In genomic region chr2:30599621-30600020, GRCm38 (mm10) we compare ENCODE assay signal across 10 mouse cellular contexts. TPM values are rescaled to one million over a fixed set of nuclear protein-coding genes. Genes with fewer than 3 reads are reported as not detected.
DNase-seq lines count a peak whose midpoint lies in the region; ATAC-seq and TF ChIP-seq lines count a peak whose summit lies in the region.
"Had no signal": no experiment of that assay in that cellular context is flagged by ENCODE, and none has a peak within 500 bp of the region (broad histone marks: within the 10 kb centered on the region; RNA-seq: fewer than 3 reads in every experiment).

No protein-coding gene starts in this region.

- H3K27ac ChIP-seq in heart, adult 2 months = peak overlapping the region; percentile 94
- H3K27ac ChIP-seq in limb, embryonic 13.5 days = peak overlapping the region; percentile 96; the same call in 1 of the 2 replicates
- H3K27ac ChIP-seq in forebrain, embryonic 11.5 days (ENCODE audit: low read depth, low read length) = no peak overlapping the region
- H3K27ac ChIP-seq in cerebellum, adult 2 months (ENCODE audit: insufficient read depth, low read length) = no peak overlapping the region
- H3K27ac ChIP-seq: forebrain, embryonic 12.5 days had no signal

- no peaks in the 10 kb centered on the region for H3K9me3 ChIP-seq in limb, embryonic 13.5 days
- no peaks in the 10 kb centered on the region for H3K9me3 ChIP-seq in forebrain, embryonic 11.5 days (ENCODE audit: control insufficient read depth, low read length)
- H3K9me3 ChIP-seq: forebrain, embryonic 12.5 days; midbrain, embryonic 15.5 days had no signal

- H3K27me3 ChIP-seq in heart, adult 2 months (ENCODE audit: control insufficient read depth, insufficient read depth, low read length) = no peaks in the 10 kb centered on the region
- H3K27me3 ChIP-seq in limb, embryonic 13.5 days = no peaks in the 10 kb centered on the region
- H3K27me3 ChIP-seq in forebrain, embryonic 11.5 days (ENCODE audit: control insufficient read depth, insufficient read depth, low read length) = no peaks in the 10 kb centered on the region
- no peaks in the 10 kb centered on the region for H3K27me3 ChIP-seq in cerebellum, adult 2 months (ENCODE audit: control insufficient read depth, insufficient read depth, low read length)
- H3K27me3 ChIP-seq: midbrain, embryonic 15.5 days had no signal

- intact Hi-C loops in heart, adult 2 months (cut with DNase I) = loop anchor here (2.0 to 10.0 kb wide), 2 partner anchors 59 to 115 kb away; no protein-coding TSS in a partner anchor
- intact Hi-C loops in heart, postnatal 14 days (cut with DNase I) = loop anchor here (2.0 kb wide), 1 partner anchor 127 kb away; no protein-coding TSS in a partner anchor

- no peak for TF ChIP-seq CTCF in heart, adult 2 months (IDR thresholded peaks at IDR 0.05)
- no peak for TF ChIP-seq CTCF in cerebellum, adult 2 months (IDR thresholded peaks at IDR 0.05; ENCODE audit: borderline replicate concordance, insufficient read depth, low read depth, low read length)

- peaks cover 12% of the 10 kb centered on the region for H3K4me1 ChIP-seq in heart, adult 2 months (ENCODE audit: control insufficient read depth, insufficient read depth, low read length)
- peaks cover 61% of the 10 kb centered on the region for H3K4me1 ChIP-seq in limb, embryonic 13.5 days
- peaks cover 18% of the 10 kb centered on the region for H3K4me1 ChIP-seq in forebrain, embryonic 11.5 days (replicated peaks; ENCODE audit: control insufficient read depth, insufficient read depth, low read length)
- H3K4me1 ChIP-seq in cerebellum, adult 2 months (ENCODE audit: control insufficient read depth, insufficient read depth, low read length) = peaks cover 9% of the 10 kb centered on the region

- H3K9ac ChIP-seq in heart, adult 2 months (ENCODE audit: low read depth, low read length) = no peak overlapping the region
- no peak overlapping the region for H3K9ac ChIP-seq in limb, embryonic 13.5 days
- H3K9ac ChIP-seq in forebrain, embryonic 11.5 days (ENCODE audit: low read length) = no peak overlapping the region
- H3K9ac ChIP-seq: forebrain, embryonic 12.5 days; midbrain, embryonic 15.5 days had no signal

- no peaks in the 10 kb centered on the region for H3K36me3 ChIP-seq in heart, adult 2 months (ENCODE audit: control insufficient read depth, insufficient read depth, low read length)
- no peaks in the 10 kb centered on the region for H3K36me3 ChIP-seq in limb, embryonic 13.5 days
- no peaks in the 10 kb centered on the region for H3K36me3 ChIP-seq in forebrain, embryonic 11.5 days (ENCODE audit: control insufficient read depth, insufficient read depth, low read length)
- H3K36me3 ChIP-seq: forebrain, embryonic 12.5 days; midbrain, embryonic 15.5 days had no signal

- 24% methylated on average over 3 of the region's 3 CpGs for WGBS in heart, adult 2 months
- WGBS in limb, embryonic 13.5 days = 59% methylated on average over 3 of the region's 3 CpGs
- 71% methylated on average over 3 of the region's 3 CpGs for WGBS in forebrain, embryonic 11.5 days
- 34% methylated on average over 3 of the region's 3 CpGs for WGBS in cerebellum, adult 2 months

- DNase-seq in heart, adult 2 months = peak in 1 of 2 experiments; percentile 20
- no peak for DNase-seq in heart, postnatal 14 days
- DNase-seq in kidney, postnatal 10 days = peak; percentile 18
- DNase-seq in kidney, postnatal 25 days = no peak
- peak; percentile 58 for DNase-seq in NIH3T3 (ENCODE audit: low read depth)
- DNase-seq in forebrain, embryonic 11.5 days (ENCODE audit: low spot score) = no peak
- DNase-seq in cerebellum, adult 2 months = no peak

- H3K79me2 ChIP-seq in heart, adult 2 months (replicated peaks; ENCODE audit: control insufficient read depth, insufficient read depth, low read length) = no peaks in the 10 kb centered on the region

- H3K4me2 ChIP-seq in limb, embryonic 13.5 days (replicated peaks) = no peak overlapping the region
- H3K4me2 ChIP-seq in forebrain, embryonic 11.5 days (ENCODE audit: low read depth, low read length, severe bottlenecking) = no peak overlapping the region
- H3K4me2 ChIP-seq: midbrain, embryonic 15.5 days had no signal

- TF ChIP-seq POLR2A in heart, adult 2 months (IDR thresholded peaks at IDR 0.05; ENCODE audit: insufficient read depth, low read depth, low read length) = no peak
- no peak for TF ChIP-seq POLR2A in cerebellum, adult 2 months (IDR thresholded peaks at IDR 0.05; ENCODE audit: borderline replicate concordance, insufficient read depth, low read length)

- TF ChIP-seq EP300 in heart, adult 2 months (IDR thresholded peaks at IDR 0.05; ENCODE audit: insufficient read depth, low read depth, low read length) = no peak

- no peak for ATAC-seq in limb, embryonic 13.5 days (ENCODE audit: low FRiP score, low read depth)
- no peak for ATAC-seq in forebrain, embryonic 11.5 days (replicated peaks; ENCODE audit: low FRiP score)
- ATAC-seq: midbrain, embryonic 15.5 days had no signal

- no peak overlapping the region for H3K4me3 ChIP-seq in heart, adult 2 months
- no peak overlapping the region for H3K4me3 ChIP-seq in limb, embryonic 13.5 days
- no peak overlapping the region for H3K4me3 ChIP-seq in forebrain, embryonic 11.5 days (ENCODE audit: low read depth, low read length)
- no peak overlapping the region for H3K4me3 ChIP-seq in cerebellum, adult 2 months (replicated peaks; ENCODE audit: insufficient read depth, low read depth, low read length)
- H3K4me3 ChIP-seq: forebrain, embryonic 12.5 days; midbrain, embryonic 15.5 days had no signal

RNA-seq across cellular contexts. Expression of gene Cstad, which starts 4.8 kb away (rescaled TPM):
- total RNA-seq in heart, adult 2 months (2021) = 1 to 10 TPM in 1 of 2 experiments, under 1 TPM in 1; 0.73 to 1.0 TPM
- polyA plus RNA-seq in heart, adult 2 months (2012; rRNA removed) = 0.32 and 0.76 TPM in 2 replicates
- 1 to 10 TPM; 1.8 to 3.9 TPM for total RNA-seq in heart, postnatal 14 days (2021)
- 1.6 and 1.9 TPM in 2 replicates for polyA plus RNA-seq in limb, embryonic 13.5 days (2015; fragmentation: Nextera tagmentation; extraction: Ambion mirVana)
- 0.57 and 0.71 TPM in 2 replicates for polyA plus RNA-seq in forebrain, embryonic 11.5 days (2014; fragmentation: Nextera tagmentation; extraction: Ambion mirVana)
- polyA plus RNA-seq in cerebellum, adult 2 months (2012; rRNA removed) = 3.2 and 3.7 TPM in 2 replicates

Comparison
In these comparisons a context has a peak if more than half of its experiments do, and no peak if none do; other contexts are left out.
1. DNase-seq: peak in kidney, postnatal 10 days (single experiment) and NIH3T3 (single experiment); none in heart, postnatal 14 days (0 of 2), kidney, postnatal 25 days (0 of 2), forebrain, embryonic 11.5 days (single experiment) and cerebellum, adult 2 months (0 of 2).
2. H3K27ac ChIP-seq: peak in heart, adult 2 months (single experiment) and limb, embryonic 13.5 days (single experiment); none in forebrain, embryonic 11.5 days (single experiment) and cerebellum, adult 2 months (single experiment).